Mouse (Mus musculus): ENCODE results near the gene Pttg1. TPM values are rescaled to one million over a fixed set of nuclear protein-coding genes. Genes with fewer than 3 reads are reported as not detected.
A peak's percentile ranks its signal among the peaks of the same experiment; 100 is the strongest.

Gene Pttg1
- total and polyA plus RNA-seq, 3 experiments, result 153 to 276 (median 258) TPM

DNA sequence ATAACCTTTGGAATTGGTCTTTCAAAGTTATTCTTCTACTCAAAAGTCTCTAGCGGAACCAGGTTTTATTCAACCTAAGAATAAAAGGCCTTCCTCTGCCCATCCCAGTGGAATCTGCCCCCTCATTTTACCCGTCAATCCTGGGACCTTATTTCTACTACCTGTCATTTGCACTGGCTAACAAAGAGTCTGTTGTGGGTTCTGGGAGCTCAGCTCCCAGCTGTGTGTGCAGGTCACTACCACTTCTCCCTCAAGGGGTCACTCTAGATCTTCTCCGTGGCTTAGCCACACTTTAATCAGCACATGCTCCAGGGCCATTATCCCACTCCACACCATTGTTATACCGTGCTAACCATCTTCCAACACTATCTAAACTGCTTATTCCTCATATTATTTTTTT lies 26.8 kb downstream of the Pttg1 start (continued):
- TF ChIP-seq BHLHE40 (IDR thresholded peaks at IDR 0.05; ENCODE audit: low read depth, low read length) (peak; percentile 48; the same call in 1 of the 2 replicates), MEF2A (IDR thresholded peaks at IDR 0.05; ENCODE audit: borderline replicate concordance, low read depth, low read length) (0 out of 2 replicates have a peak, but pooled peaks have one; percentile 36), EP300 (IDR thresholded peaks at IDR 0.05; ENCODE audit: low read length) (no peak), CHD2 (IDR thresholded peaks at IDR 0.05; ENCODE audit: low read length) (no peak), ELF1 (IDR thresholded peaks at IDR 0.05; ENCODE audit: low read depth, low read length) (no peak), CHD1 (IDR thresholded peaks at IDR 0.05; ENCODE audit: low read depth, low read length) (no peak), USF1 (IDR thresholded peaks at IDR 0.05; ENCODE audit: low read depth, low read length) (no peak), IRF4 (IDR thresholded peaks at IDR 0.05; ENCODE audit: low read depth, low read length) (peak; percentile 56; the same call in 1 of the 2 replicates)

DNA sequence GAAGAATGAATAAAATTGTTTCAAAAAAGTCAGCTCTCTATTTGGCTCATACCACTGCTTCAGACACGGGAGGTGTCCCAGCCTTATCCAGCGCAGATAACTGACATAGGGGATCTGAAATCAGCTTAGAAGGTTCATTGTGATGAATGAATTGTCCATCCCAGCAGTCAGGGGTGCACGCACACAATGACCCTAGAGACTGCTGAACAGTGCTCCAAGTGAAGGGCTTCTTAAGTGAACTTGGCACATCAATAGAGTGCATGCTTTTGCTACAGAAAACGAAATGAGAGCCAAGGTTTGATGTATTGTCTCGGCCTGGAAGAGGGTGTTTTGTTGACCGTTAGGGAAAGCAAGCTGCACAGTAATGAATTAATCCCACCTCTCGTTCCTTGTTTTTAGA lies 29.4 kb downstream of the Pttg1 start:
- no peak overlapping the region for H3K4me3 ChIP-seq (replicated peaks in 1 of 3; ENCODE audit: low read depth in 2 of 3, low read length in 2 of 3, poor library complexity in 1 of 3)
- H3K36me3 ChIP-seq (replicated peaks in 1 of 2; ENCODE audit: control insufficient read depth in 1 of 2, insufficient read depth in 1 of 2, low read length in 1 of 2), result no peaks in the 10 kb centered on the region
- dilution Hi-C loops (cut with MboI; ENCODE audit: extremely low pct_ligation_motif_present, extremely low pct_unique_long_range_greater_than_20kb, low sequenced_read_pairs), result no loop called here
- no peak overlapping the region for H3K9ac ChIP-seq (ENCODE audit: insufficient read depth, low read depth)
- in situ Hi-C loops (cut with MboI; ENCODE audit: low pct_ligation_motif_present, low pct_unique_long_range_greater_than_20kb, low sequenced_read_pairs), result no loop called here
- no peak overlapping the region for H3K27ac ChIP-seq (ENCODE audit: insufficient read depth, low read depth)
- no peak for TF ChIP-seq MAZ (IDR thresholded peaks at IDR 0.05; ENCODE audit: low read depth, low read length)
- no peak for TF ChIP-seq EP300 (IDR thresholded peaks at IDR 0.05; ENCODE audit: low read length)
- no peak for TF ChIP-seq MAX (IDR thresholded peaks at IDR 0.05; ENCODE audit: low read length)
- no peak for TF ChIP-seq POLR2A (IDR thresholded peaks at IDR 0.05; ENCODE audit: low read depth, low read length)
- TF ChIP-seq CTCF (conservative IDR thresholded peaks at IDR 0.05 in 1 of 2, IDR thresholded peaks at IDR 0.05 in 1 of 2; ENCODE audit: low read depth in 2 of 2, low read length in 2 of 2), result no peak
- TF ChIP-seq HCFC1 (IDR thresholded peaks at IDR 0.05; ENCODE audit: low read depth, low read length), result no peak
- no peak for TF ChIP-seq NELFE (IDR thresholded peaks at IDR 0.05; ENCODE audit: low read depth, low read length)
- no peak for TF ChIP-seq KAT2A (IDR thresholded peaks at IDR 0.05; ENCODE audit: insufficient replicate concordance, low read length)
- peaks cover 15 to 41% of the 10 kb centered on the region in 2 experiments for H3K4me1 ChIP-seq (ENCODE audit: control insufficient read depth in 1 of 2, insufficient read depth in 2 of 2)
- H3K9me3 ChIP-seq (replicated peaks; ENCODE audit: low read length), result no peaks in the 10 kb centered on the region
- H3K27me3 ChIP-seq (replicated peaks), result no peaks in the 10 kb centered on the region
- peaks cover 7% of the 10 kb centered on the region; the same call in 1 of the 2 replicates for H3K79me2 ChIP-seq (replicated peaks; ENCODE audit: control insufficient read depth, extremely low read depth, insufficient read depth, poor library complexity, severe bottlenecking)
- DNase-seq (ENCODE audit: extremely low read depth), result no peak
- H3K4me2 ChIP-seq (ENCODE audit: insufficient read depth, low read depth, poor library complexity, severe bottlenecking), result no peak overlapping the region

DNA sequence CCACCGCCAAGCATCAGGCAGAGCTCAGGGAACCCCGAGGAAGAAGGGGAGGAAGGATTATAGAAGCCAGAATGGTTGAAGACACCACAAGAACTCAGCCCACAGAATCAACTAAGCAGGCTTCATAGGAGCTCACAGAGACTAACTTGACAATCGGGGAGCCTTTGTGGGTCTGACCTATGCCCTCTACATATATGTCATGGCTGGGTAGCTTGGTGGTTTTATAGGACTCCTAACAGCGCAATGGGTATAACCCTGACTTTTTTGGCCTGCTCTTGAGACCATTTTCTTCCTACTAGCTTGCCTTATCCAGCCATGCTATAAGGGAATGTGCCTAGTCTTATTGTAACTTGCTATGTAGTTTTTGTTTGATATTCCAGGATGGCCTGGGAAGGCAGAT lies 29.8 kb downstream of the Pttg1 start:
- DNase-seq (ENCODE audit: extremely low read depth), result no peak
- dilution Hi-C loops (cut with MboI; ENCODE audit: extremely low pct_ligation_motif_present, extremely low pct_unique_long_range_greater_than_20kb, low sequenced_read_pairs), result no loop called here

More for the DNA sequence above, 29.8 kb downstream of the Pttg1 start:
- peaks cover 7% of the 10 kb centered on the region; the same call in 1 of the 2 replicates for H3K79me2 ChIP-seq (replicated peaks; ENCODE audit: control insufficient read depth, extremely low read depth, insufficient read depth, poor library complexity, severe bottlenecking)
- 0 out of 2 replicates have a peak overlapping the region, but pooled peaks have one; percentile 87 for H3K4me2 ChIP-seq (ENCODE audit: insufficient read depth, low read depth, poor library complexity, severe bottlenecking)
- in situ Hi-C loops (cut with MboI; ENCODE audit: low pct_ligation_motif_present, low pct_unique_long_range_greater_than_20kb, low sequenced_read_pairs), result no loop called here
- peaks cover 15 to 41% of the 10 kb centered on the region in 2 experiments for H3K4me1 ChIP-seq (ENCODE audit: control insufficient read depth in 1 of 2, insufficient read depth in 2 of 2)
- H3K4me3 ChIP-seq (replicated peaks in 1 of 3; ENCODE audit: low read depth in 2 of 3, low read length in 2 of 3, poor library complexity in 1 of 3), result no peak overlapping the region
- no peak for TF ChIP-seq MYC (IDR thresholded peaks at IDR 0.05; ENCODE audit: low read depth, low read length)
- H3K9ac ChIP-seq (ENCODE audit: insufficient read depth, low read depth), result peak overlapping the region; percentile 20
- H3K36me3 ChIP-seq (replicated peaks in 1 of 2; ENCODE audit: control insufficient read depth in 1 of 2, insufficient read depth in 1 of 2, low read length in 1 of 2), result no peaks in the 10 kb centered on the region
- H3K9me3 ChIP-seq (replicated peaks; ENCODE audit: low read length), result no peaks in the 10 kb centered on the region
- no peaks in the 10 kb centered on the region for H3K27me3 ChIP-seq (replicated peaks)
- no peak overlapping the region for H3K27ac ChIP-seq (ENCODE audit: insufficient read depth, low read depth)
